Mouse (Mus musculus) cerebellum, adult 2 months (tissue): ENCODE measurements around the gene Wdr93.

ENCODE experiments used
- CTCF ChIP-seq: fragments of 200-500 bp; IDR thresholded peaks from 2 replicates; pipeline ENCODE4 v1.5.1; 2011; ENCODE audit warnings: low read depth, mild to moderate bottlenecking, control low read depth, low read length, moderate library complexity, borderline replicate concordance; ENCODE audit not compliant: insufficient read depth
- POLR2A ChIP-seq: fragments of 200-500 bp; IDR thresholded peaks from 2 replicates; pipeline ENCODE4 v1.6.1; 2011; ENCODE audit warnings: low read length, control low read depth, borderline replicate concordance; ENCODE audit not compliant: insufficient read depth

DNA sequence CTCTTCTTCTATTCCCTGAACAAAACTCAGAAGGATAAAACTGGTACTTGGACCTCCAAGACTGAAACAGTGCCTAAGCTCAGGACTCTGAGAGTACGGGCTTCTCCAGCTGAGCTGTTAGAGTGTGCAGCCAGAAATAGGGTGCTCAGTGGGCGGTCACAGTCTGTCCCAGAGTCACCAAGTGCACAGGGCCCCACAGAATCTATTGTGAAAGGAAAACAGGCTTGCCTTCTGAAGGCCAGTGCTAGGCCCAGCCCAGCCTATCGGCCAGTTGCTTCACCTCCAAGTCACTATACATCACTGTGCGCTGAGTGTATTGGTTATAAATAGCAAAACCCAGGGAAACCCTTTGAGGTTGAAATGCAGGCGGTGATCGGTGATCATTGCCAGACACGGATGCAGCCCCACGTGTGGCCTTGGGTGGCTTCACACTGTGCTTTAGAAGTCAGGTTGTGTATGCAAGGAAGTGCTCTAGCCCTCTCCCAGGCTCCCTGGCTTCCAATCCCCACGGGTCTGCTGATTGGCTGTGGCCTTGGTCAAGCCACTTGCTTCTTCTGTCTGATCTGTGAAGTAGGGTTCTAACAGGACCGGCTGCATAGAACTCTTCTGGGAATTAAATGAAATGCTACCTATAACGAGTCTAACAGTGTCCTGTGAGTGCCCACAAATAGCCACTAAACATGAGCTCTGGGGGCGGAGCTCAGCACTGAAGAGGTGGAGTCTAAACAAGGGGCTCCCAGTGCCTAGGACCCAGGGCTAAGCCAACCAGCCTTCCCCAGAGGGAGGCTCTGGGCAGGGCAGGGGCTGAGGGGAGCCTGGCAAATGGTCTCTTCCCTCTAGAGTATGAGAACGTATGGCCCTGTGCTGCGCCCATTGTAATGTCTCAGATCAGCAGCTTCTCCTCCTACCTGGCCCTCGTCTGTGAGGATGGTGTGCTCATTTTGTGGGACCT is 28.9 kb downstream of the Wdr93 start:
- TF ChIP-seq CTCF (no peak), POLR2A (no peak)
